Mouse (Mus musculus) mouse trophoblast stem cell (cell line): ENCODE measurements at regions not wholly inside any gene's neighbourhood (a gene's known extent, or its start where the extent isn't known, plus 50 kb on each side); places are given as distances from the start of the nearest gene placed in this dataset.

Experiments used
- in situ Hi-C, 2 experiments: fragments of 300-500 bp; cut with MseI, MboI; formaldehyde crosslinking; loops; 2 replicates in 1 of 2; 3 replicates in 1 of 2; pipeline ENCODE4 v1.15.1; 2025

GRCm38 (mm10) chr19:54244176-54244575 lies 200.2 kb downstream of the Adra2a start:
- in situ Hi-C loops, result no loop called here

GRCm38 (mm10) chr19:54248256-54248936 lies 204.4 kb downstream of the Adra2a start:
- in situ Hi-C loops, result no loop called here

GRCm38 (mm10) chr19:54252145-54252664 lies 208.3 kb downstream of the Adra2a start:
- in situ Hi-C loops, result loop anchor here (10.0 kb wide), 2 partner anchors 197 to 207 kb away; partner anchors contain the start of gene Adra2a (in 1 of the 2)

GRCm38 (mm10) chr19:54257889-54258288 lies 213.9 kb downstream of the Adra2a start:
- in situ Hi-C loops, result loop anchor here (10.0 kb wide), 2 partner anchors 203 to 213 kb away; partner anchors contain the start of gene Adra2a (in 1 of the 2)

- in situ Hi-C loops, result loop anchor here (10.0 kb wide), 2 partner anchors 204 to 214 kb away; partner anchors contain the start of gene Adra2a (in 1 of the 2)
These were observed 215.2 kb downstream of the Adra2a start for GRCm38 (mm10) chr19:54259175-54259574.

- in situ Hi-C loops, result no loop called here
These were observed 233.4 kb downstream of the Adra2a start for GRCm38 (mm10) chr19:54277368-54277767.

GRCm38 (mm10) chr19:54285481-54285880 lies 241.5 kb downstream of the Adra2a start:
- in situ Hi-C loops, result no loop called here

- in situ Hi-C loops, result no loop called here
These were observed 253.9 kb downstream of the Adra2a start for GRCm38 (mm10) chr19:54297663-54298388.

- in situ Hi-C loops, result no loop called here
These were observed 267.3 kb downstream of the Adra2a start for GRCm38 (mm10) chr19:54311289-54311688.

GRCm38 (mm10) chr19:54311723-54312122 lies 267.8 kb downstream of the Adra2a start:
- in situ Hi-C loops, result no loop called here

GRCm38 (mm10) chr19:54323276-54323675 lies 279.3 kb downstream of the Adra2a start:
- in situ Hi-C loops, result no loop called here

- in situ Hi-C loops, result no loop called here
These were observed 281.0 kb downstream of the Adra2a start for GRCm38 (mm10) chr19:54324991-54325390.

- in situ Hi-C loops, result no loop called here
These were observed 288.2 kb downstream of the Adra2a start for GRCm38 (mm10) chr19:54332140-54332539.

GRCm38 (mm10) chr19:54340778-54341291 lies 296.9 kb downstream of the Adra2a start:
- in situ Hi-C loops, result no loop called here

GRCm38 (mm10) chr19:54359731-54360130 lies 315.8 kb downstream of the Adra2a start:
- in situ Hi-C loops, result no loop called here

- in situ Hi-C loops, result no loop called here
These were observed 316.7 kb downstream of the Adra2a start for GRCm38 (mm10) chr19:54360660-54361059.

- in situ Hi-C loops, result no loop called here
These were observed 341.1 kb downstream of the Adra2a start for GRCm38 (mm10) chr19:54385101-54385500.

GRCm38 (mm10) chr19:54391406-54391805 lies 347.5 kb downstream of the Adra2a start:
- in situ Hi-C loops, result no loop called here

- in situ Hi-C loops, result no loop called here
These were observed 355.7 kb downstream of the Adra2a start for GRCm38 (mm10) chr19:54399651-54400050.

- in situ Hi-C loops, result no loop called here
These were observed 364.0 kb downstream of the Adra2a start for GRCm38 (mm10) chr19:54407904-54408303.

GRCm38 (mm10) chr19:54429062-54429461 lies 385.1 kb downstream of the Adra2a start:
- in situ Hi-C loops, result no loop called here

- in situ Hi-C loops, result no loop called here
These were observed 396.8 kb downstream of the Adra2a start for GRCm38 (mm10) chr19:54440713-54441112.
